Mouse (Mus musculus) spleen, postnatal 36 days (tissue): ENCODE data around the gene Rabgap1l.

Source experiments
- DNase-seq, 2 experiments: peaks; one replicate each; pipeline ENCODE4 v3.0.0; 2022; ENCODE audit warnings: low spot score in 2 of 2, mixed read lengths in 1 of 2

The Rabgap1l gene

GRCm38 (mm10) chr1:160787926-160788325 lies 5.1 kb downstream of the Rabgap1l start:
- no peak for DNase-seq

GRCm38 (mm10) chr1:160787164-160787563 lies 5.8 kb downstream of the Rabgap1l start:
- DNase-seq: no peak

- DNase-seq: no peak
These were observed 6.4 kb downstream of the Rabgap1l start for GRCm38 (mm10) chr1:160786571-160786970.

GRCm38 (mm10) chr1:160785681-160786225 lies 7.3 kb downstream of the Rabgap1l start:
- DNase-seq: no peak

- DNase-seq: no peak
These were observed 8.9 kb downstream of the Rabgap1l start for GRCm38 (mm10) chr1:160784122-160784521.

GRCm38 (mm10) chr1:160774166-160774565 lies 18.8 kb downstream of the Rabgap1l start:
- no peak for DNase-seq

GRCm38 (mm10) chr1:160765565-160765964 lies 27.4 kb downstream of the Rabgap1l start:
- DNase-seq: no peak

- DNase-seq: peak; percentile 57 to 59
These were observed 34.8 kb downstream of the Rabgap1l start for GRCm38 (mm10) chr1:160758243-160758642.

GRCm38 (mm10) chr1:160755359-160755758 lies 37.7 kb downstream of the Rabgap1l start:
- no peak for DNase-seq

- DNase-seq: no peak
These were observed 42.4 kb downstream of the Rabgap1l start for GRCm38 (mm10) chr1:160750629-160751028.

- no peak for DNase-seq
These were observed 46.2 kb downstream of the Rabgap1l start for GRCm38 (mm10) chr1:160746786-160747185.

GRCm38 (mm10) chr1:160745238-160745930 lies 47.6 kb downstream of the Rabgap1l start:
- DNase-seq: no peak

GRCm38 (mm10) chr1:160744009-160744408 lies 49.0 kb downstream of the Rabgap1l start:
- no peak for DNase-seq

GRCm38 (mm10) chr1:160743229-160743628 lies 49.8 kb downstream of the Rabgap1l start:
- peak; percentile 10 to 52 for DNase-seq

GRCm38 (mm10) chr1:160740650-160741049 lies 52.4 kb downstream of the Rabgap1l start:
- no peak for DNase-seq

- no peak for DNase-seq
These were observed 58.3 kb downstream of the Rabgap1l start for GRCm38 (mm10) chr1:160734743-160735142.

- DNase-seq: no peak
These were observed 63.1 kb downstream of the Rabgap1l start for GRCm38 (mm10) chr1:160729944-160730343.

- DNase-seq: no peak
These were observed 75.3 kb downstream of the Rabgap1l start for GRCm38 (mm10) chr1:160717742-160718141.

GRCm38 (mm10) chr1:160714685-160715084 lies 78.3 kb downstream of the Rabgap1l start:
- no peak for DNase-seq

- no peak for DNase-seq
These were observed 79.1 kb downstream of the Rabgap1l start for GRCm38 (mm10) chr1:160713887-160714286.

- no peak for DNase-seq
These were observed 79.6 kb downstream of the Rabgap1l start for GRCm38 (mm10) chr1:160713383-160713782.

- no peak for DNase-seq
These were observed 82.5 kb downstream of the Rabgap1l start for GRCm38 (mm10) chr1:160710539-160710938.

GRCm38 (mm10) chr1:160704596-160704995 lies 88.4 kb downstream of the Rabgap1l start:
- no peak for DNase-seq

GRCm38 (mm10) chr1:160703813-160704212 lies 89.2 kb downstream of the Rabgap1l start:
- no peak for DNase-seq
